Mouse (Mus musculus) yolk sac, embryonic 10.5 days (tissue): ENCODE measurements around the gene Dock9.
"Not testable (repeated sequence)": the region's sequence is repeated elsewhere in the genome, so short reads cannot be mapped to it uniquely, and the experiment has no call there.

ENCODE experiments used
- DNase-seq: peaks from one replicate; pipeline ENCODE4 v3.0.0-alpha.2; 2017; ENCODE audit warnings: low spot score

Dock9 gene

GRCm38 (mm10) chr14:121698620-121698950 is 99.1 kb downstream of the Dock9 start:
- DNase-seq = no peak

- DNase-seq = no peak
Measured at GRCm38 (mm10) chr14:121697709-121698619, 99.7 kb downstream of the Dock9 start.

- DNase-seq = no peak
Measured at GRCm38 (mm10) chr14:121697143-121697680, 100.4 kb downstream of the Dock9 start.

- no peak for DNase-seq
Measured at GRCm38 (mm10) chr14:121696429-121697118, 101.1 kb downstream of the Dock9 start.

GRCm38 (mm10) chr14:121694706-121695105 is 102.9 kb downstream of the Dock9 start:
- no peak for DNase-seq

GRCm38 (mm10) chr14:121693991-121694594 is 103.5 kb downstream of the Dock9 start:
- no peak for DNase-seq

- not testable (repeated sequence) for DNase-seq
Measured at GRCm38 (mm10) chr14:121689649-121690048, 108.0 kb downstream of the Dock9 start.

- no peak for DNase-seq
Measured at GRCm38 (mm10) chr14:121688175-121688574, 109.5 kb downstream of the Dock9 start.

- no peak for DNase-seq
Measured at GRCm38 (mm10) chr14:121687274-121687673, 110.4 kb downstream of the Dock9 start.

- no peak for DNase-seq
Measured at GRCm38 (mm10) chr14:121678913-121679312, 118.7 kb downstream of the Dock9 start.

GRCm38 (mm10) chr14:121678445-121678844 is 119.2 kb downstream of the Dock9 start:
- no peak for DNase-seq

- DNase-seq = no peak
Measured at GRCm38 (mm10) chr14:121676596-121677330, 120.9 kb downstream of the Dock9 start.

- peak; percentile 51 for DNase-seq
Measured at GRCm38 (mm10) chr14:121676121-121676591, 121.5 kb downstream of the Dock9 start.

GRCm38 (mm10) chr14:121675579-121675978 is 122.1 kb downstream of the Dock9 start:
- DNase-seq = peak; percentile 74

- no peak for DNase-seq
Measured at GRCm38 (mm10) chr14:121675146-121675545, 122.5 kb downstream of the Dock9 start.

GRCm38 (mm10) chr14:121670016-121670415 is 127.6 kb downstream of the Dock9 start:
- no peak for DNase-seq

- no peak for DNase-seq
Measured at GRCm38 (mm10) chr14:121666641-121667274, 130.9 kb downstream of the Dock9 start.

- no peak for DNase-seq
Measured at GRCm38 (mm10) chr14:121665693-121666273, 131.9 kb downstream of the Dock9 start.

- DNase-seq = no peak
Measured at GRCm38 (mm10) chr14:121663913-121664312, 133.7 kb downstream of the Dock9 start.

GRCm38 (mm10) chr14:121660918-121661317 is 136.7 kb downstream of the Dock9 start:
- DNase-seq = no peak
